Mouse (Mus musculus) C2C12 (cell line): ENCODE results near the gene Chd1.

Source experiments
- CEBPB ChIP-seq: IDR thresholded peaks from one replicate; pipeline ENCODE4 v1.6.1; 2011; ENCODE audit warnings: low read depth, mild to moderate bottlenecking, control low read depth, moderate library complexity
- CTCF ChIP-seq: IDR thresholded peaks from one replicate; pipeline ENCODE4 v1.5.1; 2011; ENCODE audit not compliant: control insufficient read depth, insufficient read depth, insufficient read length
- FOSL1 ChIP-seq: IDR thresholded peaks from one replicate; pipeline ENCODE4 v1.8.0; 2011; ENCODE audit warnings: mild to moderate bottlenecking, low read length; ENCODE audit not compliant: poor library complexity, insufficient read depth, severe bottlenecking
- MAX ChIP-seq: IDR thresholded peaks from one replicate; pipeline ENCODE4 v1.6.1; 2011; ENCODE audit warnings: mild to moderate bottlenecking, control low read depth
- MYOD1 ChIP-seq: IDR thresholded peaks from one replicate; pipeline ENCODE4 v1.6.1; 2011; ENCODE audit warnings: low read depth; ENCODE audit not compliant: control insufficient read depth, insufficient read length
- MYOG ChIP-seq: IDR thresholded peaks from one replicate; pipeline ENCODE4 v1.6.1; 2011; ENCODE audit not compliant: control insufficient read depth, insufficient read length; ENCODE audit errors: extremely low read depth
- USF1 ChIP-seq: IDR thresholded peaks from one replicate; pipeline ENCODE4 v1.6.1; 2011; ENCODE audit warnings: low read depth, mild to moderate bottlenecking, control low read depth, moderate library complexity

DNA sequence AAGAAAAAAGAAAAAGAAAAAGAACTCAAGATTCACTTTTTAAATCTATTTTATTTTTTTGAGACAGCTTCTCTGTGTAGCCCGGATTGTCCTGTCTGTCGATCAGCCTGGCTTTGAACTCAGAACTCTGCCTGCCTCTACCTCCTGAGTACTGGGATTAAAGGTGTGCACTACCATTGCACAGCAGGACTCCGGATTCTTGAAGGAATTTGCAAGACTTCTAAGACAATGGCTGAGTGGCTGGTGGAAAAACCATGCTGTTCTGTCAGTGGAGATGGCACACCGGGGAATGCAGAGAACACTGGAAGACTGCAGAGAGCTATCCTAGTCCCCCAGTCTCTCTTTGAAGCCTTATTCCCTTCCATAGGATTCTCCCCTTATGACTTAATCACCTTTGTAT, 24.1 kb upstream of the Chd1 start:
- no peak for TF ChIP-seq CEBPB
- TF ChIP-seq CTCF = no peak
- TF ChIP-seq MAX = no peak
- TF ChIP-seq MYOD1 = no peak
- no peak for TF ChIP-seq MYOG
- no peak for TF ChIP-seq USF1
- no peak for TF ChIP-seq FOSL1
